Mouse (Mus musculus): ENCODE data around the gene 1700092M07Rik. TPM values are rescaled to one million over a fixed set of nuclear protein-coding genes. Genes with fewer than 3 reads are reported as not detected.

Gene 1700092M07Rik
- polyA plus RNA-seq, 1 experiment from 2014 or later = 0.82 TPM

GRCm38 (mm10) chr19:8774086-8774835 is 33.7 kb downstream of the 1700092M07Rik start, which contains the start of gene Tmem179b:
Tmem179b (minus strand) TSS chr19:8774467.
- under 1% methylated on average over 58 of the region's 68 CpGs for WGBS
- H3K4me3 ChIP-seq (ENCODE audit: low read depth, low read length) = peak within 1 kb of the TSS; percentile 85
- H3K9ac ChIP-seq (replicated peaks; ENCODE audit: low read depth) = peak within 1 kb of the TSS; percentile 85
- H3K36me3 ChIP-seq (ENCODE audit: insufficient read depth, low read length) = peaks cover 2% of the 10 kb centered on the region; the same call in 1 of the 2 replicates
- H3K27me3 ChIP-seq (replicated peaks; ENCODE audit: insufficient read depth, low read length) = no peaks in the 10 kb centered on the region
- peak within 1 kb of the TSS; percentile 97 for H3K27ac ChIP-seq (ENCODE audit: low read length)
- ATAC-seq (peak; percentile 95), DNase-seq (ENCODE audit: low spot score) (peak; percentile 96)
- peaks cover 20% of the 10 kb centered on the region; the same call in 1 of the 2 replicates for H3K4me1 ChIP-seq (ENCODE audit: insufficient read depth, low read depth, low read length)
- TF ChIP-seq EP300 (IDR thresholded peaks at IDR 0.05) (no peak), CTCF (IDR thresholded peaks at IDR 0.05) (peak; percentile 45)
- peak within 1 kb of the TSS; percentile 96 for H3K4me2 ChIP-seq (replicated peaks; ENCODE audit: low read depth, low read length)
- no peaks in the 10 kb centered on the region for H3K9me3 ChIP-seq (ENCODE audit: low read length)

GRCm38 (mm10) chr19:8774951-8775421 is 34.5 kb downstream of the 1700092M07Rik start:
- ATAC-seq = no peak
- H3K9ac ChIP-seq (replicated peaks; ENCODE audit: low read depth) = peak overlapping the region; percentile 85
- no peak for TF ChIP-seq EP300 (IDR thresholded peaks at IDR 0.05)
- no peak for TF ChIP-seq CTCF (IDR thresholded peaks at IDR 0.05)
- H3K9me3 ChIP-seq (ENCODE audit: low read length) = no peaks in the 10 kb centered on the region
- no peaks in the 10 kb centered on the region for H3K27me3 ChIP-seq (replicated peaks; ENCODE audit: insufficient read depth, low read length)
- WGBS = 2% methylated on average over 20 of the region's 20 CpGs
- no peaks in the 10 kb centered on the region for H3K36me3 ChIP-seq (ENCODE audit: insufficient read depth, low read length)
- peaks cover 20% of the 10 kb centered on the region; the same call in 1 of the 2 replicates for H3K4me1 ChIP-seq (ENCODE audit: insufficient read depth, low read depth, low read length)
- H3K4me3 ChIP-seq (ENCODE audit: low read depth, low read length) = peak overlapping the region; percentile 85
- H3K27ac ChIP-seq (ENCODE audit: low read length) = peak overlapping the region; percentile 97
- H3K4me2 ChIP-seq (replicated peaks; ENCODE audit: low read depth, low read length) = peak overlapping the region; percentile 96
- no peak for DNase-seq (ENCODE audit: low spot score)

GRCm38 (mm10) chr19:8786008-8786781 is 45.7 kb downstream of the 1700092M07Rik start, which contains the start of gene Taf6l:
Taf6l (minus strand) TSS chr19:8786417.
- TF ChIP-seq EP300 (IDR thresholded peaks at IDR 0.05) (no peak), CTCF (IDR thresholded peaks at IDR 0.05) (peak; percentile 58)
- Histone ChIP-seq H3K9ac (replicated peaks; ENCODE audit: low read depth) (peak within 1 kb of the TSS; percentile 59), H3K4me2 (replicated peaks; ENCODE audit: low read depth, low read length) (peak within 1 kb of the TSS; percentile 66), H3K27ac (ENCODE audit: low read length) (peak within 1 kb of the TSS; percentile 59; the same call in 1 of the 2 replicates), H3K4me3 (ENCODE audit: low read depth, low read length) (peak within 1 kb of the TSS; percentile 67), H3K27me3 (replicated peaks; ENCODE audit: insufficient read depth, low read length) (no peaks in the 10 kb centered on the region), H3K4me1 (ENCODE audit: insufficient read depth, low read depth, low read length) (no peaks in the 10 kb centered on the region), H3K9me3 (ENCODE audit: low read length) (no peaks in the 10 kb centered on the region), H3K36me3 (ENCODE audit: insufficient read depth, low read length) (peaks cover 9% of the 10 kb centered on the region)
- DNase-seq (ENCODE audit: low spot score) = peak; percentile 98
- under 1% methylated on average over 32 of the region's 32 CpGs for WGBS
- peak; percentile 99 for ATAC-seq

- DNase-seq (ENCODE audit: low spot score) (peak; percentile 42), ATAC-seq (no peak)
- H3K27ac ChIP-seq (ENCODE audit: low read length) = no peak overlapping the region
- TF ChIP-seq CTCF (IDR thresholded peaks at IDR 0.05) (no peak), EP300 (IDR thresholded peaks at IDR 0.05) (no peak)
- H3K4me2 ChIP-seq (replicated peaks; ENCODE audit: low read depth, low read length) = no peak overlapping the region
- H3K4me1 ChIP-seq (ENCODE audit: insufficient read depth, low read depth, low read length) = no peaks in the 10 kb centered on the region
- H3K27me3 ChIP-seq (replicated peaks; ENCODE audit: insufficient read depth, low read length) = no peaks in the 10 kb centered on the region
- H3K4me3 ChIP-seq (ENCODE audit: low read depth, low read length) = no peak overlapping the region
- peaks cover 3% of the 10 kb centered on the region; the same call in 1 of the 2 replicates for H3K36me3 ChIP-seq (ENCODE audit: insufficient read depth, low read length)
- 30% methylated on average over 3 of the region's 3 CpGs for WGBS
- H3K9me3 ChIP-seq (ENCODE audit: low read length) = no peaks in the 10 kb centered on the region
- H3K9ac ChIP-seq (replicated peaks; ENCODE audit: low read depth) = no peak overlapping the region
Measured at GRCm38 (mm10) chr19:8788521-8788920, 48.0 kb downstream of the 1700092M07Rik start.

GRCm38 (mm10) chr19:8789171-8789570 is 48.7 kb downstream of the 1700092M07Rik start:
- WGBS = 43% methylated on average over 1 of the region's 1 CpGs
- TF ChIP-seq EP300 (IDR thresholded peaks at IDR 0.05) (no peak), CTCF (IDR thresholded peaks at IDR 0.05) (no peak)
- no peak for ATAC-seq
- H3K27ac ChIP-seq (ENCODE audit: low read length) = no peak overlapping the region
- H3K4me3 ChIP-seq (ENCODE audit: low read depth, low read length) = no peak overlapping the region
- H3K27me3 ChIP-seq (replicated peaks; ENCODE audit: insufficient read depth, low read length) = no peaks in the 10 kb centered on the region
- no peak overlapping the region for H3K9ac ChIP-seq (replicated peaks; ENCODE audit: low read depth)
- no peaks in the 10 kb centered on the region for H3K4me1 ChIP-seq (ENCODE audit: insufficient read depth, low read depth, low read length)
- DNase-seq (ENCODE audit: low spot score) = no peak
- H3K36me3 ChIP-seq (ENCODE audit: insufficient read depth, low read length) = peaks cover 6% of the 10 kb centered on the region; the same call in 1 of the 2 replicates
- no peaks in the 10 kb centered on the region for H3K9me3 ChIP-seq (ENCODE audit: low read length)
- no peak overlapping the region for H3K4me2 ChIP-seq (replicated peaks; ENCODE audit: low read depth, low read length)

- ATAC-seq (no peak), DNase-seq (ENCODE audit: low spot score) (no peak)
- H3K4me2 ChIP-seq (replicated peaks; ENCODE audit: low read depth, low read length) = no peak overlapping the region
- TF ChIP-seq CTCF (IDR thresholded peaks at IDR 0.05) (no peak), EP300 (IDR thresholded peaks at IDR 0.05) (no peak)
- no peak overlapping the region for H3K27ac ChIP-seq (ENCODE audit: low read length)
- H3K9ac ChIP-seq (replicated peaks; ENCODE audit: low read depth) = no peak overlapping the region
- no peaks in the 10 kb centered on the region for H3K27me3 ChIP-seq (replicated peaks; ENCODE audit: insufficient read depth, low read length)
- 72% methylated on average over 7 of the region's 7 CpGs for WGBS
- peaks cover 12% of the 10 kb centered on the region for H3K36me3 ChIP-seq (ENCODE audit: insufficient read depth, low read length)
- H3K4me1 ChIP-seq (ENCODE audit: insufficient read depth, low read depth, low read length) = no peaks in the 10 kb centered on the region
- no peaks in the 10 kb centered on the region for H3K9me3 ChIP-seq (ENCODE audit: low read length)
- no peak overlapping the region for H3K4me3 ChIP-seq (ENCODE audit: low read depth, low read length)
Measured at GRCm38 (mm10) chr19:8790171-8790570, 49.7 kb downstream of the 1700092M07Rik start.

Small RNA genes within 50 kb of the gene (microRNA-seq; reads per million reads assigned to microRNA genes)
- gene Mir6992 = not detected

Other genes starting within 250 kb of the 1700092M07Rik start
- gene Slc22a8, start 149.5 kb upstream of the 1700092M07Rik start, polyA plus RNA-seq (2015; fragmentation: Nextera tagmentation; extraction: Ambion mirVana) = 0.20 and 0.56 TPM in 2 replicates
- not detected in 2 replicates for gene Slc22a6, start 122.7 kb upstream of the 1700092M07Rik start, polyA plus RNA-seq (2015; fragmentation: Nextera tagmentation; extraction: Ambion mirVana)
- gene Chrm1, start 76.9 kb upstream of the 1700092M07Rik start, polyA plus RNA-seq (2015; fragmentation: Nextera tagmentation; extraction: Ambion mirVana) = 0.14 and 0.21 TPM in 2 replicates
- 91.8 and 97.9 TPM in 2 replicates for gene Slc3a2, start 17.3 kb upstream of the 1700092M07Rik start, polyA plus RNA-seq (2015; fragmentation: Nextera tagmentation; extraction: Ambion mirVana)
- gene Wdr74, start 4.9 kb upstream of the 1700092M07Rik start, polyA plus RNA-seq (2015; fragmentation: Nextera tagmentation; extraction: Ambion mirVana) = 45.3 and 48.7 TPM in 2 replicates
- gene Stx5a, start 695 bp downstream of the 1700092M07Rik start, polyA plus RNA-seq (2015; fragmentation: Nextera tagmentation; extraction: Ambion mirVana) = 130 and 143 TPM in 2 replicates
- 88.8 and 89.7 TPM in 2 replicates for gene Nxf1, start 16.4 kb downstream of the 1700092M07Rik start, polyA plus RNA-seq (2015; fragmentation: Nextera tagmentation; extraction: Ambion mirVana)
- 157 and 159 TPM in 2 replicates for gene Tmem223, start 30.3 kb downstream of the 1700092M07Rik start, polyA plus RNA-seq (2015; fragmentation: Nextera tagmentation; extraction: Ambion mirVana)
- 114 and 127 TPM in 2 replicates for gene Tmem179b, start 33.7 kb downstream of the 1700092M07Rik start, polyA plus RNA-seq (2015; fragmentation: Nextera tagmentation; extraction: Ambion mirVana)
- 11.8 and 12.9 TPM in 2 replicates for gene Taf6l, start 45.7 kb downstream of the 1700092M07Rik start, polyA plus RNA-seq (2015; fragmentation: Nextera tagmentation; extraction: Ambion mirVana)
- gene Polr2g, start 57.9 kb downstream of the 1700092M07Rik start, polyA plus RNA-seq (2015; fragmentation: Nextera tagmentation; extraction: Ambion mirVana) = 110 and 123 TPM in 2 replicates
- gene Zbtb3, start 61.8 kb downstream of the 1700092M07Rik start, polyA plus RNA-seq (2015; fragmentation: Nextera tagmentation; extraction: Ambion mirVana) = 2.3 and 2.6 TPM in 2 replicates
- gene Ttc9c, start 78.6 kb downstream of the 1700092M07Rik start, polyA plus RNA-seq (2015; fragmentation: Nextera tagmentation; extraction: Ambion mirVana) = 21.4 and 22.8 TPM in 2 replicates
- 4.3 and 5.3 TPM in 2 replicates for gene Hnrnpul2, start 79.3 kb downstream of the 1700092M07Rik start, polyA plus RNA-seq (2015; fragmentation: Nextera tagmentation; extraction: Ambion mirVana)
- not detected in 2 replicates for gene AC129217.1, start 89.1 kb downstream of the 1700092M07Rik start, polyA plus RNA-seq (2015; fragmentation: Nextera tagmentation; extraction: Ambion mirVana)
- gene Bscl2, start 96.7 kb downstream of the 1700092M07Rik start, polyA plus RNA-seq (2015; fragmentation: Nextera tagmentation; extraction: Ambion mirVana) = 66.3 and 66.8 TPM in 2 replicates
- 0.35 and 0.46 TPM in 2 replicates for gene Gng3, start 98.5 kb downstream of the 1700092M07Rik start, polyA plus RNA-seq (2015; fragmentation: Nextera tagmentation; extraction: Ambion mirVana)
- gene Lrrn4cl, start 110.0 kb downstream of the 1700092M07Rik start, polyA plus RNA-seq (2015; fragmentation: Nextera tagmentation; extraction: Ambion mirVana) = 1.7 and 1.9 TPM in 2 replicates
- 153 and 164 TPM in 2 replicates for gene Ubxn1, start 130.8 kb downstream of the 1700092M07Rik start, polyA plus RNA-seq (2015; fragmentation: Nextera tagmentation; extraction: Ambion mirVana)
- gene Uqcc3, start 140.2 kb downstream of the 1700092M07Rik start, polyA plus RNA-seq (2015; fragmentation: Nextera tagmentation; extraction: Ambion mirVana) = 75.2 and 84.3 TPM in 2 replicates
- 33.6 and 40.0 TPM in 2 replicates for gene Lbhd1, start 143.0 kb downstream of the 1700092M07Rik start, polyA plus RNA-seq (2015; fragmentation: Nextera tagmentation; extraction: Ambion mirVana)
- gene Gm49403, start 143.2 kb downstream of the 1700092M07Rik start, polyA plus RNA-seq (2015; fragmentation: Nextera tagmentation; extraction: Ambion mirVana) = not detected in 2 replicates
- 44.4 and 45.3 TPM in 2 replicates for gene 1810009A15Rik, start 148.1 kb downstream of the 1700092M07Rik start, polyA plus RNA-seq (2015; fragmentation: Nextera tagmentation; extraction: Ambion mirVana)
- gene Gm49416, start 148.2 kb downstream of the 1700092M07Rik start, polyA plus RNA-seq (2015; fragmentation: Nextera tagmentation; extraction: Ambion mirVana) = not detected in 2 replicates
- 16.6 and 16.7 TPM in 2 replicates for gene Ints5, start 152.3 kb downstream of the 1700092M07Rik start, polyA plus RNA-seq (2015; fragmentation: Nextera tagmentation; extraction: Ambion mirVana)
- gene Ganab, start 157.4 kb downstream of the 1700092M07Rik start, polyA plus RNA-seq (2015; fragmentation: Nextera tagmentation; extraction: Ambion mirVana) = 41.4 and 45.7 TPM in 2 replicates
- gene B3gat3, start 179.7 kb downstream of the 1700092M07Rik start, polyA plus RNA-seq (2015; fragmentation: Nextera tagmentation; extraction: Ambion mirVana) = 39.5 and 39.6 TPM in 2 replicates
- gene Rom1, start 188.6 kb downstream of the 1700092M07Rik start, polyA plus RNA-seq (2015; fragmentation: Nextera tagmentation; extraction: Ambion mirVana) = 4.9 and 5.7 TPM in 2 replicates
- 28.6 and 30.5 TPM in 2 replicates for gene Eml3, start 188.8 kb downstream of the 1700092M07Rik start, polyA plus RNA-seq (2015; fragmentation: Nextera tagmentation; extraction: Ambion mirVana)
- 81.8 and 84.7 TPM in 2 replicates for gene Mta2, start 201.2 kb downstream of the 1700092M07Rik start, polyA plus RNA-seq (2015; fragmentation: Nextera tagmentation; extraction: Ambion mirVana)
- gene Tut1, start 213.1 kb downstream of the 1700092M07Rik start, polyA plus RNA-seq (2015; fragmentation: Nextera tagmentation; extraction: Ambion mirVana) = 12.8 and 13.6 TPM in 2 replicates
- 153 and 159 TPM in 2 replicates for gene Eef1g, start 226.3 kb downstream of the 1700092M07Rik start, polyA plus RNA-seq (2015; fragmentation: Nextera tagmentation; extraction: Ambion mirVana)
- 151 and 163 TPM in 2 replicates for gene Ahnak, start 248.6 kb downstream of the 1700092M07Rik start, polyA plus RNA-seq (2015; fragmentation: Nextera tagmentation; extraction: Ambion mirVana)